10 mouse cellular contexts compared by ENCODE assay signal in genomic region chr12:36721223-36721622, GRCm38 (mm10).
DNase-seq lines count a peak whose midpoint lies in the region; ATAC-seq and TF ChIP-seq lines count a peak whose summit lies in the region.
"Had no signal": no experiment of that assay in that cellular context is flagged by ENCODE, and none has a peak within 500 bp of the region (broad histone marks: within the 10 kb centered on the region; RNA-seq: fewer than 3 reads in every experiment).

No protein-coding gene starts in this region.

- H3K4me3 ChIP-seq in hindbrain, postnatal 0 days (ENCODE audit: low read length): no peak overlapping the region
- no peak overlapping the region for H3K4me3 ChIP-seq in lung, embryonic 16.5 days (ENCODE audit: low read length)
- H3K4me3 ChIP-seq: heart, embryonic 15.5 days had no signal

- H3K27me3 ChIP-seq in hindbrain, postnatal 0 days (ENCODE audit: insufficient read depth, low read length): no peaks in the 10 kb centered on the region
- no peaks in the 10 kb centered on the region for H3K27me3 ChIP-seq in lung, embryonic 16.5 days (ENCODE audit: control insufficient read depth, insufficient read depth, low read depth, low read length)
- H3K27me3 ChIP-seq: heart, embryonic 15.5 days had no signal

- no peak overlapping the region for H3K9ac ChIP-seq in hindbrain, postnatal 0 days (replicated peaks; ENCODE audit: low read length)
- no peak overlapping the region for H3K9ac ChIP-seq in lung, embryonic 16.5 days (ENCODE audit: low read length)
- H3K9ac ChIP-seq: heart, embryonic 15.5 days had no signal

- no peak for TF ChIP-seq CTCF in hindbrain, postnatal 0 days (IDR thresholded peaks at IDR 0.05; ENCODE audit: low read depth)

- WGBS in hindbrain, postnatal 0 days: 34% methylated on average over 6 of the region's 6 CpGs
- 43% methylated on average over 6 of the region's 6 CpGs for WGBS in lung, embryonic 16.5 days

- H3K27ac ChIP-seq in hindbrain, postnatal 0 days: no peak overlapping the region
- peak overlapping the region; percentile 54 for H3K27ac ChIP-seq in lung, embryonic 16.5 days (ENCODE audit: low read length)
- H3K27ac ChIP-seq: heart, embryonic 15.5 days had no signal

- H3K4me2 ChIP-seq in hindbrain, postnatal 0 days (ENCODE audit: low read depth, low read length): no peak overlapping the region
- no peak overlapping the region for H3K4me2 ChIP-seq in lung, embryonic 16.5 days (ENCODE audit: low read depth, low read length)
- H3K4me2 ChIP-seq: heart, embryonic 15.5 days had no signal

- no peaks in the 10 kb centered on the region for H3K36me3 ChIP-seq in hindbrain, postnatal 0 days (ENCODE audit: insufficient read depth, low read length)
- no peaks in the 10 kb centered on the region for H3K36me3 ChIP-seq in lung, embryonic 16.5 days (ENCODE audit: control insufficient read depth, insufficient read depth, low read length)
- H3K36me3 ChIP-seq: heart, embryonic 15.5 days had no signal

- intact Hi-C loops in left cerebral cortex, postnatal 4 days (cut with DNase I): no loop called here
- intact Hi-C loops in left cerebral cortex, postnatal 14 days (cut with DNase I): no loop called here

- no peaks in the 10 kb centered on the region for H3K9me3 ChIP-seq in hindbrain, postnatal 0 days (ENCODE audit: low read length)
- H3K9me3 ChIP-seq in lung, embryonic 16.5 days (ENCODE audit: control insufficient read depth, low read length): no peaks in the 10 kb centered on the region
- H3K9me3 ChIP-seq: heart, embryonic 15.5 days had no signal

- no peak for ATAC-seq in hindbrain, postnatal 0 days
- ATAC-seq in lung, embryonic 16.5 days (ENCODE audit: low read depth): peak; percentile 47

- no peaks in the 10 kb centered on the region for H3K4me1 ChIP-seq in hindbrain, postnatal 0 days (ENCODE audit: insufficient read depth, low read length)
- peaks cover 22% of the 10 kb centered on the region for H3K4me1 ChIP-seq in lung, embryonic 16.5 days (replicated peaks; ENCODE audit: control insufficient read depth, insufficient read depth, low read length)

- DNase-seq in embryo, embryonic 10 days (ENCODE audit: low spot score): peak; percentile 36
- no peak for DNase-seq in embryo, embryonic 9.5 days (ENCODE audit: extremely low spot score)
- peak; percentile 11 for DNase-seq in left cerebral cortex, postnatal 4 days
- no peak for DNase-seq in left cerebral cortex, postnatal 14 days (ENCODE audit: low spot score in 2 of 2)
- peak; percentile 35 for DNase-seq in hindbrain, postnatal 0 days (ENCODE audit: low spot score)
- DNase-seq in thymus, postnatal 25 days: no peak
- no peak for DNase-seq in Muller cell, postnatal 12 days (ENCODE audit: inconsistent ontology term)
- DNase-seq: thymus, adult 2 months had no signal

Comparison
In these comparisons a context has a peak if more than half of its experiments do, and no peak if none do; other contexts are left out.
1. DNase-seq: peak in embryo, embryonic 10 days (single experiment), left cerebral cortex, postnatal 4 days (single experiment) and hindbrain, postnatal 0 days (single experiment); none in embryo, embryonic 9.5 days (single experiment), left cerebral cortex, postnatal 14 days (0 of 2), thymus, postnatal 25 days (single experiment) and Muller cell, postnatal 12 days (single experiment).